Mouse (Mus musculus): ENCODE measurements at regions not wholly inside any gene's neighbourhood (a gene's known extent, or its start where the extent isn't known, plus 50 kb on each side); places are given as distances from the start of the nearest gene placed in this dataset.

GRCm38 (mm10) chr11:22644010-22644625 lies 132.2 kb downstream of the Tmem17 start:
- no peak for DNase-seq (ENCODE audit: low spot score in 2 of 2)

- no peak for DNase-seq (ENCODE audit: low spot score in 2 of 2)
Observed at GRCm38 (mm10) chr11:22644877-22645276, 133.0 kb downstream of the Tmem17 start.

- no peak for DNase-seq (ENCODE audit: low spot score in 2 of 2)
Observed at GRCm38 (mm10) chr11:22646192-22646936, 134.5 kb downstream of the Tmem17 start.

DNA sequence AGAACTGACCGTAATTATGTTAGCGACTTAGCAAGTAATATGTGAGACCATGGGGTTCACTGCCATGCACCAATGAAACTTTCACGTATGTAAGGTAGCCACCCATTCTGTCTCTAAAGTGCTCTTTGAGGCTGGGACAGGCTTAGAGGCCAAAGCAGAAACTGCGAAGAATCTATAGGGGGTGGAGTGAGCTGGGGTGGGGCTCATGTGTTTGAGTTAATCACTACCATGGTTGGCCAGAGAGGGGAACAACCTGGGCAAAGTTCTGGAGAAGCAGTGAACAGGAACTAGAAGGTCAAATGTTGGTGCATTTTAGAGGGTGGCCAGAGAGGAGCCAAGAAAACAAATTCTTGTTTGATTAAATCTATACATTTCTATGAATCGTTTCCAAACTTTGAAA lies 136.4 kb downstream of the Tmem17 start:
- no peak for DNase-seq (ENCODE audit: low spot score in 2 of 2)

GRCm38 (mm10) chr11:22650771-22651170 lies 138.9 kb downstream of the Tmem17 start:
- no peak for DNase-seq (ENCODE audit: low spot score in 2 of 2)

DNA sequence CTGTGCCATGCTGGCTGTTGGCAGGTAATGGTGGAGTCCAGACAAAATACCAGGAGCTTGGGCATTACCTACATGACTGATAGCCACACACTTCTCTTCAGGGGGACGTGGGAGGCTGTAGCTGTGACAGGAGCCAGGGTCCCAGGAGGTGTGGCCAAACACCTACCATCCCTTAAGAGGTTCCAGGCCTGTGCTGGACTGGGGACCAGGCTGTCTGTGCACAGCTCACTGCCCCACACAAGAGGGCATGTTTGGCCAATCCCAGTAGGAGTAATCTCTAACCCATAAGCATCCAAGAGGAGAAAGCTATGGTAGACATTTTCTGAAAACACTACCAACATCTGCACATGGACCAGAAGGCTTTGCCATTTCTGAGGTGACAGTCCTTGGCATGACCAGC lies 139.4 kb downstream of the Tmem17 start:
- DNase-seq (ENCODE audit: low spot score in 2 of 2), result no peak

DNA sequence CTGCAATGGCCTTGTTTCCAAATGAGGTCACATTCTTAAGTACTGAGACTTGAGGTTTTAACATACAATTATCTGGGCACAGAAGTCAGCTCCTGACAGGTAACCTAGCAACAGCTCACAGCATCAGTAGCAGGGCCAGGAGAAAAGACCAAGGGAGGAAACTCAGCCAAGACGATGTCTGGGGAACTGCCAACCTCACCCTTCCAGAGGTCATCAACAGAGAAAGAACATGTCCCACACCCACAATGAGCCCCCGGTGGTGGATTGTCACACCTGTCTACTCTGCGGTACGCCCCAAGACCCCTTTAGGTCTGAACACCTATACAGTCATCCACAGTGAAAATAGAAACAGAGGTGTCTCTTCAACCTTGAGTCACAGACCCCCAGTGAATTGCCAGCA lies 140.0 kb downstream of the Tmem17 start:
- no peak for DNase-seq (ENCODE audit: low spot score in 2 of 2)

GRCm38 (mm10) chr11:22652931-22653330 lies 141.0 kb downstream of the Tmem17 start:
- no peak for DNase-seq (ENCODE audit: low spot score in 2 of 2)

GRCm38 (mm10) chr11:22653366-22653765 lies 141.5 kb downstream of the Tmem17 start:
- DNase-seq (ENCODE audit: low spot score in 2 of 2), result no peak

DNA sequence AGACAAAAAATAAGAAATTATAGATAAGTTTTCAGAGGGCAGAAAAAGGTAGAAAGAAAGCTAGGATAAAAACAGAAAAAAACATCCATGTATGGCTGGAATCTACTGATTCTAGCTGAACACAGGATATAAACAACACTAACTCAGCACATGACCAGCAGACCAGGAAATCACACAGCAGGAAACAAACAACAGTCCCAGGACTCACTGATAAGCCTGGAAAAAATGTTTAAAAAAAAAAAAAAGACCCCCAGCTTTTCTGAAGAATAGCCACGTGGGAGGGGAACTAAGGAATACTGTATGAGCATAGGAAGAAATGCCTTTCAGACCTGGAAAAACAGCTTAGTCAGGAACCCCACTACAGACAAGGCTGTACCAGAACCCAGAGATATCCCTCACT lies 145.7 kb downstream of the Tmem17 start:
- no peak for DNase-seq (ENCODE audit: low spot score in 2 of 2)

DNA sequence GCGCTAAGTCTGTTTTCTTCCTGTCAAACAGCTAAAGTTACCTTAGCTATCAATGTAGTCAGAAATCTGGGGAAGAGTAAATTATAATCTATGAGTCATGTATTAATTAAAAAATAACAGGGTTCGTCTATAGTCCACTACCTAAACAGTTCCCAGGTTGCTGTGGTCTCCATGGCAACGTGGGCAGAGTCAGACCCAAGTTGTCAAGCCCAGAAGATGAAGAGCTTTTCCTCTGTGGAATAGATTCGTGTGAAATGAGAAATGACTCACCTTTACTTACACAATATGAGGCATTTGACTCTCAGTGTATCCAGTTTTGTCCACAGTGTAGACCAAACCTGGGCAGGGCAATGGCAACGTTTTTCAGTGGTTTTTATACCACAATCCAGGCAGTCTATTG lies 149.2 kb downstream of the Tmem17 start:
- no peak for DNase-seq (ENCODE audit: low spot score in 2 of 2)

DNA sequence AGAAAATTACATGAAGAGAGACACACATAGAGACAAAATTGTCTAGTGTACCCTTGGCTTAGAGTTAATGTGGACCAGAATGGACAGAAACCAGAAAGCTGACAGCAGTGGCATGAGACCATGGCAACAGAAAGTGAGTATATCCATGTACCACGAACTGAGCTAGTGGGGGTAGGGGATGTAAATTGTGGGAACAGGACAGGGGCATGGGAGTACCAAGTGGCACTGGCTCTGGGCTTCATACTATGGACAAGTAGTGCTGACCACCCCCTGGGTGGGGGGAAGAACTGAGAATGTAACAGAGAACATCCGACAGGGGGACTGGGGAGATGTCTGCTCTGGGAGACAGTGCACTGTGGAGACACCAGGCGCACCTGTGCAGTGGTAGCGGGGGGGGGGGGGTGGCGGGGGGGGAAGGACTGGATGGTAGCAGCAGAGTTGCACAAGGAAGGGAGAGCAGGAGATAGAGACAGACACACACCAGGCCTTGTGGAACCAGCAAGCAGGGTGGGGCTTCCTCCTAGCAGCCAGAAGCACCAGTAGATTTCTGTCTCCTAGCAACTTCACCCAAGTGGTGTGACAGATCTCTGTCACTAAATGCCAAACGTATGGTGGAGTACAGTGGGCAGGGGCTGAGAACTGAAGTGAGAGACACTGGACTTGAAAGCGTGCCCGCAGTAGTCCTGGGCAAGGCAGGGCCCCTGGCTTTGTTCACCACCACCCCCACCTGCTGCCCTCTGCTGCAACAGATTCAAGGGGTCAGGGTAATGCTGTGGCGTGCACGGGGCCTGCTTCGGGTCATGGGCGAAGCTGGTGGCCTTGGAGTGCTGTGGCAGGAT lies 150.0 kb downstream of the Tmem17 start:
- no peak for DNase-seq (ENCODE audit: low spot score in 2 of 2)

DNA sequence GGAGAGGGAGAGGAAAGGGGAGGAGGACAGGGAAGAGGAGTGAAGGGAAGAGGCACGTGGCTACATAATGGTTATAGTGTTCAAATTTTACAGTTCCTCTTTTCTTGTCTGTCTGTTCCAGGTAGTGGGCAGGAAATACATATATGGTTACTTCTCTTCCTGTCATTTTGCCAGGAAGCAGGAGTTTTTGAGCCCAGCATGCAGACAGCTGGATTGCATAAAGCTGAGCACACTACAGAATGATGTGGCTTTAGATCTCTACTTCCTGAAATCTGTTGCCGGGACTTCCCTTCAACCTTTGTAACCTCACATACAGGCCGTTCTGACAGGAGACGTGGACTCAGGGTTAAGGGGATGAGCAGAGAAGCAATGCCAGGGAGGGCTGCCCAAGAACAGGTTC lies 154.1 kb downstream of the Tmem17 start:
- no peak for DNase-seq (ENCODE audit: low spot score in 2 of 2)

- no peak for DNase-seq (ENCODE audit: low spot score in 2 of 2)
Observed at GRCm38 (mm10) chr11:22666378-22666777, 154.5 kb downstream of the Tmem17 start.

GRCm38 (mm10) chr11:22668220-22668619 lies 156.3 kb downstream of the Tmem17 start:
- no peak for DNase-seq (ENCODE audit: low spot score in 2 of 2)

DNA sequence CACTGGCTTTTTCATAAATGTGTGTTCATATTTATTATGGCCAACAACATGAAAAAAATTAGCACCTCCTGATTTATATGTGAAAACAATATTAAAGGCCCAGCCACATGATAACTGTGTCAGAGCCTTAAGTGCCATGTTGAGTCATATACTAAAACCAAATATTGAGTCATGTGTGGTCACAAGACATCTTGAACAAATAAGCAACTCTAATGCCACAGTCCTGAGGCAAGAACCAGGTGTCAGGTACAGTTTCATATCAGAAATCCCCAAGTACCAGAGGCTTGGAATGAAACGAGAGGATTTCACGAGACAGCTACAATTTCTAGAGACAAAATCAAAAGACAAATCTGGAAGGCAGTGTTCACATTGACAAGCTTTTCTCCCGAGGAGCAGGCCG lies 157.4 kb downstream of the Tmem17 start:
- DNase-seq (ENCODE audit: low spot score in 2 of 2), result no peak

DNA sequence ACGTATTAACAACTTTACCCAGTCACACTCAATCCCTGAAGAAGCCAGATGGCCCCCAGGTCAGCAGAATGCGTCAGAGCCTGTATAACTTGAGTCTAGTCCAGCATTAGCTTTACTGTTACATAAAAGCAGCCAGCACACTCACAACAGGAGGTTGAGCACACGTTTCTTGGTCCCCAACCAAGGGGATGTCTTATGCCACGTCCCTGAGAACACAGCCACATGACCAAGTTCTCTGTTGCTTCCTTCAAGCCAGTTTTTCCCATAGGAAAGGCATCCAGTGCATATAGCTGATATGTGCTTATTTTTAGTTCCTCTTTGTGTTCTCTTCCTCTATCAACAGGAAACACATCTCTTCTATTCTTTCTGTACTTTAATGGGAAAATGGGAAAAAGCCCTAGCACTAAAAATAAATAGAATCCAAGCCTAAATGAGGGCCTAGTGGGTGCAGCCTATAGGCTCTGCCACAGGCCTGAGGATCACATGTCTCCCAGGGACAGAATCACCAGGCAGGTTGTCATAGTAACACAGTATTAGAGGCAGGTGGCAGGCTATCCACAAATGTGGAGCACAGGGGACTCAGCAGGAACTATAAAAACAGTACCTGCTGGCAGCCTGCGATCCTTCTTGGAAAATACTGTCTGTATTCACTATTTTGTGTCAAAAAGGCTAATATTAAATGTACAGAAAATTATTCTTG lies 160.1 kb downstream of the Tmem17 start:
- DNase-seq (ENCODE audit: low spot score in 2 of 2), result no peak

- no peak for DNase-seq (ENCODE audit: low spot score in 2 of 2)
Observed at GRCm38 (mm10) chr11:22675047-22675446, 163.2 kb downstream of the Tmem17 start.

DNA sequence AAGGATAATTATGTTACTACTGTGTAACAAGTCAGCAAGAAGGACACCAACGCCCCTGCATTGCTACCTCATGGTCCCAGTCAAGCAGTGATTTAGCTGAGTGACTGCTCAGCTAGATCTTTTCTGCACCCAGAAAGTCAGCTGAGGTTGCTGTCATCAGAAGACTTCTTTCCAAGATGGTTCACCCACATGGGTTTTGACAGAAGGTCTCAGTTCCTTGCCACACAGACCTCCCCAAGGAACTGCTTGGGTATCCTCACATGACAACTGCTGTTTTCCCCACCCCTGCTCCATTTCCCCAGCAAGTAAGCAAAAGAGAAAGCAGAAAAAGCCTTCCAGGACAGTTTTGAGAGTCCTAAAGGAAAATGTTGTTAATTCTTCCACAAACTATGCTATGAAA lies 163.9 kb downstream of the Tmem17 start:
- DNase-seq (ENCODE audit: low spot score in 2 of 2), result no peak

GRCm38 (mm10) chr11:22677337-22677736 lies 165.4 kb downstream of the Tmem17 start:
- DNase-seq (ENCODE audit: low spot score in 2 of 2), result no peak

- DNase-seq (ENCODE audit: low spot score in 2 of 2), result no peak
Observed at GRCm38 (mm10) chr11:22684576-22684975, 172.7 kb downstream of the Tmem17 start.

- DNase-seq (ENCODE audit: low spot score in 2 of 2), result no peak
Observed at GRCm38 (mm10) chr11:22690829-22691228, 169.9 kb downstream of the B3gnt2 start.

Data from frontal cortex, postnatal 14 days (tissue).